Mouse (Mus musculus): ENCODE measurements around the gene Adgrg5. TPM values are rescaled to one million over a fixed set of nuclear protein-coding genes. Genes with fewer than 3 reads are reported as not detected.

Gene Adgrg5
- total RNA-seq, 2 experiments from 2014 or later = 0.15 to 0.18 TPM

DNA sequence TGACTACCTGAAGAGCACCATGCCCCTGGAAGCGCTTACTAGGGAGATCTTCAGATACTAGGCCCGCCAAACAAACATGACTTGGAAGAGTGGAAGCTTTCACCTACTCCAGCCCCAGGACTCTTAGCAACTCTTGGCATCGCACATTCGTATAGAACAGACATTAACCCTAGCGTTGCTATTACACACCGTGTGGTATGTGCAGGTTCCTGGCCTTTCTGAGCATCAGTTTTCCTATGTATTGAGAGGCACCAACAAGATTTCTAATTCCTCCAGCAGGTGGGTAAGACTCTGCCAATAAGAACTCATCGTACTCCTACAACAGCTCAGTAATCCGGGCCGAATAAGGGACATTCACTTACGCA lies 6.6 kb upstream of the Adgrg5 start:
- no peak for DNase-seq (ENCODE audit: low spot score in 2 of 2)

DNA sequence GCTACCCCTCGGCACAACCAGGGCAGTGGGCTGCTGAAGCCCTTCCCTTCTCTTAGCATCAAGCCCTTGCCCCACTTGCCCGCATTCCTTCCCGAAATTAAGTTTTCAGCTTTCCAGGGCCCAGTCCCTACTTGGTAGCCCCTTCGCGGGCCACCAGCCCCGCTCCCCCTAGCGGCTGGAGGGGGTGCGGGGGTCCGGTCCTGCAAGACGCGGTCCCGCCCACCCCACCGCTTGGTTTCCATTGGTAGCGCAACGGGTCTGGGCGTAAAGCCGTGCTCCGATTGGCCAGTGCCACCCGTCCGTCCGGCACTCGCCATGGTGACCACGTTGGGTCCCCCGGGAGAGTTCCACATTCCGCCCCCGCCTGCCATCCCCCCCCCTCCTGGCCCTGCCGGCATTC lies 6.1 kb upstream of the Adgrg5 start:
- peak; percentile 97 to 99 for DNase-seq (ENCODE audit: low spot score in 2 of 2)

DNA sequence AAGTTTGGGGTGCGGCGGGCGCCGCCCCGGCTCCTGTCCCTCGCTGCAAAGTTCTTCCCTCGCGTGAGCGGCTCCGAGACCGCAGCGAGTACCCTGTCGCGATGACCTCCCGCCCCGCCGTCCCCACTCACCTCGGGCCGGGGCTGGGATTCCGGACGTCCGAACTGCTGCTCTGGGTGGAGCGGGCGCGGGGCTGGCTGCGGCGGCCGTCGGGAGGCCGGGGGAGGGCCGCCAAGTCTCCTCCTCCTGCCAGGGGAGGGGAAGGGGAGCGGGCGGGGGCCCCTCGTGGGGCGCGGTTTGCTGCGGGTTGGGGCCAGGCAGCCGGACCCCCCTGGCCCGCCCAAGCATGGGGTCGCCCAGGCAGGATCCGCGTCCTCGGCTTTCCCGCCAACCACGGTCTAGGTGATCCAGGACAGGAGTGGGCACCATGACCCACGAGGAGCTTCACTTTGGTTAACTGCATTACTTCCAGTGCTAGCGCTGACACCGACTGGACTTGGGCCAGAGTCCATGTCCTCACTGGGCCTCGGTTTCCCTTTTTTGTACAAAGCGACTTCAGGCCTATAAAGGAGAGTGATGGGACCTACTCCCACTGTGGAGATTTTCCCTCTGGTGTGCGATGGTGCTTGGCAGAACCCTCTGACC lies 5.5 kb upstream of the Adgrg5 start, which contains the start of gene Ccdc102a:
Gene Ccdc102a, minus strand, starts transcription at position 248 of the 645 bp plus-strand sequence.
- peak; percentile 77 to 81 for DNase-seq (ENCODE audit: low spot score in 2 of 2)

DNA sequence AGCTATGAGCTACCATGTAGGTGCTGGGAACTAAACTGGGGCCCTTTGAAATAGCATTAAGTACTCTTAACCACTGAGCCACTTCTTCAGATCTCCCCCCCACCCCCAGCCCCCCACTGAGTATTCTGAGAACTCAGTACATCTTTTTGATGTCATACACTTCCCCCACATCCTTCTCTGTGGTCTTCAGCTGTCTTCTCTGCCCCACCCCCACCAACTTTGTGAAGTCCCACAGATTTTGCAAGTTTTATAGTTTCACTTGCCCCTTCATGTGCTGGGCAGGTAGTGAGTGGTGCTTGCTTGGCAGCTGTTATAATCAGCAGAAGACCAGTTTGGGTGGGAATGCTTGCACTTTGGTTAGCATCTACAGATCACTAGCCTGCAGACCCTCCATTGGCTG lies 4.2 kb upstream of the Adgrg5 start:
- DNase-seq (ENCODE audit: low spot score in 2 of 2) = no peak

DNA sequence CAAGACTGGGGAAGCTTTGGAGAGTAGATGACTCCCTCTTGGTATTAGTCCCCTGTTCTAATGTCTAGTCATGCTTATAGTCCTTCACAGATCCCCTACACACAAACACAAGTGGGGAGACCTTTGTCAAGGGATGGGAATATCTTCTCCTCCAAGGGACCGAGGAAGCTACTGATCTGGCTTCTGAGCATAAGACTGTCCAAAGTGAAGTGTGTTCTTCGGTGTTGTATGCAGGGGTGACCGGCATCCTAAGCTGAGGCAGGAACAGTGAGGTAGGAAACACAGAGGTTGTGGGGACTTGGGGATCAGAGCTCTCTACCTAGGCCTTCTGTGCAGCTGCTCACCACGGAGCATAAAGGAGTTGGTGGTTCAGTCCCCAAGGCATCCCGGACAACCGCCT lies 1.3 kb upstream of the Adgrg5 start:
- DNase-seq (ENCODE audit: low spot score in 2 of 2) = no peak

DNA sequence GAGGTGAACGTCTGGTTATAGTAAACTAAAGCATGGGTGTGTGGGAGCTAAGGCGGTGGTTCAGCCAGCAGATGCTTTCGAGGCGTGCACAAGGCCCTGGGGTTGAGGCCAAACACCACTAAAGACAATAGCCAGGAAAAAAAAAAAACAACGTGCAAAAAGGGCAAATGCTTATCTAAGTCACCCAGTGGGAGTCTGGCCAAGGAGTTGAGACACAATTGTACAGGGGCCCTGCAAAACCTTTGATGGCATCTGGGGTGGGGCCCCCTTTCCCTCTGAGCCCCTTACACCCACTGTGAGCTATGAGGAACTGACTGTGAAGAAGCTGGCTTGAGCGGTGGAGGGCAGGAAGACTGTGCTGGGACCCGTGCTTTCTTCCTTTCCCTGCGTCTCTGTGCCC lies 892 bp upstream of the Adgrg5 start:
- DNase-seq (ENCODE audit: low spot score in 2 of 2) = no peak

DNA sequence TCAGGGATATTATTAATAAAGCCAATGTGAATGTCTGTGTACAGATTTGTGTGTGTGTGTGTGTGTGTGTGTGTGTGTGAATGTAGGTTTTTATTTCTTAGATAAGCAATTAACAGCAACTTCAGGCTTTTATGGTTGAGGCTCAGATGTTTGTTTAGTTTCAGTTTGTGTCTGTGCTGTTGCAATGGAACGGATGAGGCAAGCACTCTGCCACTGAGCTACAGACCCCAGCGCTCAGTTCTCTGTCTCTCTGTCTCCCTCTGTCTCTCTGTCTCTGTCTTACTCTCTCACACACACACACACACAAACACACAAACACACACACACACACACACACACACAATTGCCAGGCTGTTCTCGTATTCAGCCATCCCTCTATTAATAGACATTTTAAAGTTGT lies 4.7 kb downstream of the Adgrg5 start:
- DNase-seq (ENCODE audit: low spot score in 2 of 2) = no peak

DNA sequence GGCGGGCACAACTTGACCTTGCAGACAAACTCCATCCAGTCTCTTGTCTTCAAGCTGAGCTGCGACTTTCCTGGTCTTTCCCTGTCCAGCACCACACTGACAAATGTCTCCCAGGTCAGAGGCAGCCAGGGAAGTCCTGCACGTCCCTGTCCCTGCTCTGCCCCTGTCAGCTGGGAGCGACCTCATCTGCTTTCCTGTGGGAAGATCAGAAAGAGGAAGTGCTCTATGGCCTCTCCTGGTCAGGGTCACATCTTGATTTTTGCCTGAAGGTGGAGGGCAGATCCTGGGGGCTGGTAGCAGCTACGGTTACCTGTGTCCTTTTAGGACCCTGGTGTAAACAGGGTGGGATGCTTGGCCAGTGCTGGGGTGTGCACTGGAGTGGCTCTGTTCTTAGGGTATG lies 10.4 kb downstream of the Adgrg5 start:
- no peak for DNase-seq (ENCODE audit: low spot score in 2 of 2)

DNA sequence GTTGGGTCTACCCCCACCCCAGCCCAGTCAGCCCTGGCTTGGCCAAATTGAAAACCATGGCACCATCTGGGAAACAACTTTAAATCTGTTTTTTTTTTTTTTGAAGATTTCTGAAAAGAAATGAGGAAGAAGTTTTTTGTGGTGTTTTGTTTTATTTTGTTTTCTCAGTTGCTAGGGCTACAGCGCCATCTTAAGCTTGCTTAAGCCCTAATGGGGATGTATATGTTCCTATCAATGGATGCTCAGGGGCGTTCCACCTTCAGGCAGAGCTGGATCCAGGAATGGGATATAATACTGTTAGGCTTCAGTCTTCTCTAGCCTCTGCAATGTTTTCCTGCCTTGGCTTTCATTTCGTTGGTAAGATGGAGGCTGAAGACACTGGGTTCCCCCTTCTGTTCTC lies 11.7 kb downstream of the Adgrg5 start:
- DNase-seq (ENCODE audit: low spot score in 2 of 2) = no peak

DNA sequence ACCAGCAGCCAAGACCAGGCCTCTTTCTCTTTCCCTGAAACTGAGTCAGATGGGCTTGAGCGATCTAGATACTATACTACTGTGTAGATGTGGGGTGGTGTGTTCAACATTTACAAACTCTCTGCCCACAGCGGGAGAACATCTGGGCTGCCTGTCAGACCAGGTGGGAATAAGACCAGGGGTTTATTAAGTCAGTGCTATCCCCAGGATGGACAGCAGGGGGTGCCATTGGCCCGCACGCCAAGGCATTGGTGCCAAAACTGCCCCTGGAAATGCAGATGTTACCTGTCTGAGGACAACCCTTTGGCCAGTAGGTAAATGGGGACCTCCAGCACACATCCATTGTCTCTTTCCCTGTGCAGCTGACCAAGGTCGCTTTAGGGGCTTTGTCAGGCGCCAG lies 19.1 kb downstream of the Adgrg5 start:
- DNase-seq (ENCODE audit: low spot score in 2 of 2) = peak in 1 of 2 experiments; percentile 36

DNA sequence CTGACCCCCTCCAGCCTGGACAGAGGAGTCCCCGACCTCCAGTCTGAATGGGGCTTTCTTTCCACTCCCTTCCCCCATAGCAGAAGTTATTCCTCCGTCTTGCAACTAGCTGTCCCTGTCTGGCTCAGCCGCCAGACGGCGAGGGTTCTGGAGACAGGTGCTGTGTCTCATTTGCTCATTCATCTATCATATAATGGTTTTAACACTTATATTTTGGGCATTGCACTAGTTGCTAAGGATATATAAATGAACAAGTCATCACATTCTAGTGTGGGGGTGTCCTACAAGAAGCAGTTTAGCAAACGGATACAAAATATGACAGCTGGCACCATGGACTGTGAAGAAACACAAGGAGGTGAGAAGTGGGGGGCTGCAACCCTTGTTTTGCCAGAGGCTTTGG lies 21.7 kb downstream of the Adgrg5 start:
- DNase-seq (ENCODE audit: low spot score in 2 of 2) = no peak

DNA sequence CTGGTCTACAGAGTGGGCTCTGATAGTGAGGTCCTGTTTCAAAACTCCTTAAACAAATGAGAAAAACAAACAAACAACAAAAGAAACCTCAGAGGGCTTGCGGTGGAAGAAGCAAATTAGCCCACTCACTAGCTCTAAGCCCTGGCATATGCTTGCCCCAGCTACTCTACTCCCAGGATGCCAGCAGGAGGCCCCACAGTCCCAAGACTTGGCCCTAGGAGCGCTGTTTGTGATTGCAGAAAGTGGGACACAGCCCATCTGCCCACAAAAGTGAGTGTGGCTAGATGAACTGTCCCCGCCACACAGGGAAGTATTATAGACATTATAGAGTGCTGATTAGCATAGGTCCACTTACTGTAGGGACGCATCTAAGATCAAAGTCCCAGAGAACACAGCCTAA lies 24.9 kb downstream of the Adgrg5 start:
- no peak for DNase-seq (ENCODE audit: low spot score in 2 of 2)

DNA sequence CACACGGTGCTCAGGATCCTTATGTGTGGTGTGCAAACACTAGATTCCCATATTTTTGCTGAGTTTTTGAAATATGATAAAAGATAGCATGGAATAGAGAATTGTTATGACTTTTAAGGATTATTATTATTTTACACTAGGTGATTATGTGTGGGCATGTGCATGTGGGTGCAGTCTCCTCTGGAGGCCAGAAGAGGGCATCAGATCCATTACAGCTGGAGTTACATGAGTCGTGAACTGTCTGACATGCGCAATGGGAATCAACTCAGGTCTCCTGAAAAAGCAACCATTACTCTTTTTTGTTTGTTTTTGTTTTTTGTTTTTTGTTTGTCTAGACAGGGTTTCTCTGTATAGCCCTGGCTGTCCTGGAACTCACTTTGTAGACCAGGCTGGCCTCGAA lies 25.5 kb downstream of the Adgrg5 start:
- DNase-seq (ENCODE audit: low spot score in 2 of 2) = no peak

DNA sequence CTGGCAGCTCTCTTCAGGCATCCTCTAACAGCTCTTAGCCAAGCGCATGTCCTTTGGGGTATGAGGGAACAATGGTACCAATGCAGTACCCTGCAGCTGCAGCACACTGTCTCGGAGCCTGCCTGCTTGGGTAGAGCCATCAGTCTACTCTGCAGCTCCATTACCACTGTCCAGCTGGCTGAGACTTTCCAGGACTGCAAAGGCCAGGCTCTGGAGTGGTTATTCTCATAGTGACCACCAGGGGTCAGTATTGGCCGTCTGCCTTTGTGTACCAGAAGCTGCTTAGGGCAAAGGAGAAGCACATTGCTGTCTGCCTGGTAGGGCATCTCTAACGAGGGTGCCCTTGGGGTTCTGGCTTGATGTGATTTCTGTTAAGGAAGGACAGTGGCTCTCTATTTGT lies 26.6 kb downstream of the Adgrg5 start:
- DNase-seq (ENCODE audit: low spot score in 2 of 2) = peak; percentile 36 to 66

DNA sequence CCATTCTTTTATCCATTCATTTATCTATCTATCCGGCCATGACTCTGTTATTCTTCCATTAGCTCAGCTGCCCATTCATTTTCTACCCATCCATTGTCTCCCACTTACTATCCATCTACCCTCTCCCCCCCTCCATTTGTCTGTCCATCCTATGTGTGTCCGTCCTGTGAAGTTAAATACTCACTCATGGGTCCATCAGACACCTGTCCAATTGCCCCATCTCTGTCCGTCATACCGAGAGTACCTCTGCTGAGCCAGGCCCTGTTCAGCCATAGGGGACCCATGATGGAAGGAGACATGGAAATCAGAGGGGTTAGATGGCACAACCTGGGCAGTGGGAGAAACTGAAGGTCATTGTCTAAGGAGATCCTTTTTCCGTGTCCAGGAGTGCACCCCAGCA lies 27.0 kb downstream of the Adgrg5 start:
- DNase-seq (ENCODE audit: low spot score in 2 of 2) = no peak

DNA sequence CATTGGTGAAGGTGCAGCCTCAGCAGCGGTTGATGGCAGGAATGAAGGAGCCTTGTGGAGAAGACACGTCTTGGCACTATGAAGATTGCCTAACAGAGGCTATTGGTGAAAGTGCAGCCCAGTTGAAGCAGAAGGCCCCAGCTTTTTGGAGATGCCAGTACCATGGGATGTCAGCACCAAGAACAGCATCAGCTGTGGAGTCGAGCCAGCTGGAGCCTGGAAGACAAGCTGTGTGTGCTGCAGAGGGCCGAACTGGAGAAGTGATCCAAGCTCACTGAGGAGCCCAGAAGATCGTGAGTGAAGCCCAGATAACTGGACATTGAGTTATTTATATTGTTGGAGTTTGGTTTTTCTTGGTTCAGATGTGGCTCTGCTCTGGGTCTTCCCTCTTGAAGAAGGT lies 28.6 kb downstream of the Adgrg5 start:
- no peak for DNase-seq (ENCODE audit: low spot score in 2 of 2)

DNA sequence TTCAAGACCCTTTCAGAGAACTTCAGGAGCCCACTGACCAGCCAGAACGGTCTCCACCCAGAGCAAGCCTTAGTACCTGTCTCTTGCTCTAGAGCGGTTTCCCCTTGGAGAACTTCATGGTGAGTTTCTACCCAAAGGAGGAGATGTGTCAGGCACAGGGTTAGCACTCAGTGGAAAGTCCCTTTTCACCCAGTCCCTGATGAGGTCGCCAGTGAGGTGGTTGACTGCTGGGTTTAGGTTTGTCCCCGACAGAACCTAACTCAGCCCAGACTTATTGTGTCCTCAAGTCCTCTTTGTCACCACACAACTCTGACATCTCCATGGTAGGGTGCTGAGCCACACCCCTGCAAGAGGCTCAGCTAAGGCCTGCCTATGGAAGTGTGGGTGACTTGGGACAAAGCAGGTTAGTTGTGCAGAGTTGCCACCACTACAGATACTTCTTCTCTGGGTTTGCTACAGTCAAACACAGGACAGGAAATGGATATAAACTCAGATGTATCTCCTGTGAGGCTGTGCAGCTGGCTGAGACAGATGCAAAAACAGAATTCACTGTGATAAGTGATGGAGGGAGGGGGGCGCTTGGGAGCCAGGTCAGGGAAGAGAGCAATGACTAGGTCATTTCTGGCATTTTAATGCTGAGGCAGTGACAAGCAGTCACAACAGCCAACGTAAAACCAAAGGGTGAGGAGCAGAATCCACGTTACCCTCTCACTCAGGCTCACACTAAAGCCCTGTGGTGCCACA lies 30.3 kb downstream of the Adgrg5 start:
- no peak for DNase-seq (ENCODE audit: low spot score in 2 of 2)

DNA sequence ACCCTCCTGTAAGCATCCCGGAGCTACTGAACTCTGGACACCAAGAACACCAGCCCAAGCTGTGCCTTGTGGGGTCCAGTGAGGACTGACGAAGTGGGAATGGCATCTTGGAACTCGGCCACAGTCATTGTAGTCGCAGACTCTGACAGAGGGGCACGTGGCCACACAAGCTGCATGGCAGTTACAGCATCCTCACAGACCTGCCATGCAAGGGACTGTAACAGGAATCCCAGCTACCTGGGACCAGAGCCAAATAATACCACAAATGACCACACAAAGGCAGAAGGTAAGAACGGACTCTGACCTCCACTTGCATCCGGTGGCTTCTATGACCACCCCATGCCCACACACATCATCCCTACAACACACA lies 30.9 kb downstream of the Adgrg5 start:
- no peak for DNase-seq (ENCODE audit: low spot score in 2 of 2)

DNA sequence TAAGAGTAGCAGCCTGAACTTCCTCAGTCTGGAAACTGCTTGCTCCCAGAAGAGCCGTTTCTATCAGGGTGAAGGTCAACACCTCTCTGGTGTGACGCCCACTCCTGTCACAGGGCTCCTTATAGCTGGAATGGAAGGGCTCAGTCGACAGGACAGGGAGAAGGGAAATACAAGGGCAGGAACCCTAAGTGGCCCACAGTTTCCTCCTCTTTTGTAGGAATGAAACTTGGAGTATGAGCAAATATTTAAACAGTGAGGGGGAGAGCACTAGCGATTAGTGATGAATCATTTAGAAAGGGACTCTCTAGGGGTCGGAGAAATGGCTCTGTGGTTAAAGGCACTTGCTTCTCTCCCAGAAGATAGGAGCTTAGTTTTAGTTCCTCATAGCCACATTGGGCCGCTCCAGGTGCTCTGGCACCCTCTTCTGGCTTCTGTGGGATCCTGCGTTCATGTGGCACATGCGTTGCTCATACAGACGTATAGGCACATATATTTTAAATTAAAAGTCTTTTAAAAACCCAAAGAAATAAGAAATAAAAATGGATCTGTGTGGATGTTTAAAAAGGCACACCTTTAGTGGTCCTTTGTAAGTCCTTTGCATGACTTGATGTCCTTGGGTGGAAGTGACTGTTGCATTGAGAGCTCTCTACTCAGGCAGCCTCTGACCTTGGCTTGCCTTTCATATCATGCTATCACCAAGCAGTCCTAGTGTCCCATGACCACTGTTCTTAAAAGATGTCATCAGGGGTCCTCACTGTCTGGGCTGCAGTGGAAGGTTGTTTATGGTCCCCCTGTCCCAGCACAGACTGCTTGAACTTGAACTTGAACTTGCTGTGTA lies 31.6 kb downstream of the Adgrg5 start:
- DNase-seq (ENCODE audit: low spot score in 2 of 2) = peak in 1 of 2 experiments; percentile 40

DNA sequence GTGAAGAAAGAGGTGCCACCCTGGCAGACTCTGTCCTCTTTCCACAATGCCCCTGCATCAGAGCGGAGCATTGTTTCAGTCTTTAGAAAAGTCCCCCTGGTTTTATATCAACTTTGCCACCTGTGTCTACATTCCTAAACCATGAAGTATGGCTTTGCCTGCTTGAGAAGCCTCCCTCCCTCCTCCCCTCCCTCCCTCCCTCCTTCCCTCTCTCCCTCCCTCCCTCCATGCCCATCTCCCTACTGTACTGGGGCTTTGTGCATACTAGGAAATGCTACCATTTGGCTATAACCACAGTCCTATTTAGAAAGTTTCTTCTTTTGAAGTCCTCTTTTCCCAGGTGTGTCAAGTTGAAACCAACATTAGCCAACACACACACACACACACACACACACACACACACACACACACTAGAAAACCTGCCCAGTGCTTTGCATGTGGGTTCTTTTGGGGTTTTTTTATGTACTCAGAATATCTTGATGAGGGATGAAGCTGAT lies 32.6 kb downstream of the Adgrg5 start:
- no peak for DNase-seq (ENCODE audit: low spot score in 2 of 2)

DNA sequence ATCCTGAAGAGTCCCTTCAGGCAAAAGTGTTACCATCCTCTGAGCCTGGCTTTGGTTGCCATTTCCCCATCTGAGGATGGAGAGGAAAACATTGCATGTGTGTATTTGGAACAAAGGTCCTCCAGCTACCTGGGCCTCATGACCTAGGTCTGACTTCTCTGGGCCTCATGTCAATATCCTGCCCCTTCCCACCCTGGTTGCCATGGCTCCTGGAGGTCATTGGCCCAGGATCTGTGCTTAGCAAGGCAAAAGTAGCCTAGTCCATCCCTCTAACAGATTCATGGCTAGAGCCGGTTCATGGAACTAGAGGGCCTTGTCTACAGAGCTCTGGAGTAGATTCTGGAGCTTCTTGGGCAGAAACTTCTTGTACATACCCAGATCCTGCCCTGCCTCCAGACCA lies 38.7 kb downstream of the Adgrg5 start:
- no peak for DNase-seq (ENCODE audit: low spot score in 2 of 2)

DNA sequence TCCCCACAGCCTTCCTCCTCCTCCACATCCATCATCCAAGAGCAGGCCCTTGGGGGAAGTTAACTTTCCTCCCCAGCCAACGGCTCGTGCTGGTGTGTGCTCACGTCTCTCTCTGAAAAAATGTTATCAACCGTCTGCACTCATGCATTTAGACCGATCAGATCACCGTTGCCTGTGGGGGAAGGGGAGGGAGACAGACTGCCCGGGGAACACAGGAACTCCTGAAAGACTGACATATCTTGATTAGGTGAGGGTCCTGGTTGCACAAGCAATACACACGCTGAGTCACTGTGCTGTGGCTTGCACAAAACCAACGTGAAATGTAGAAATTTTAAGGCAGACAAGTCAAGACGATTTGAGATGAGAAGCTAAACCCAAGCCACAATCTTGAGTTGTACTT lies 41.3 kb downstream of the Adgrg5 start:
- no peak for DNase-seq (ENCODE audit: low spot score in 2 of 2)
